Mouse (Mus musculus): ENCODE measurements around the gene Lrfn5.

DNA sequence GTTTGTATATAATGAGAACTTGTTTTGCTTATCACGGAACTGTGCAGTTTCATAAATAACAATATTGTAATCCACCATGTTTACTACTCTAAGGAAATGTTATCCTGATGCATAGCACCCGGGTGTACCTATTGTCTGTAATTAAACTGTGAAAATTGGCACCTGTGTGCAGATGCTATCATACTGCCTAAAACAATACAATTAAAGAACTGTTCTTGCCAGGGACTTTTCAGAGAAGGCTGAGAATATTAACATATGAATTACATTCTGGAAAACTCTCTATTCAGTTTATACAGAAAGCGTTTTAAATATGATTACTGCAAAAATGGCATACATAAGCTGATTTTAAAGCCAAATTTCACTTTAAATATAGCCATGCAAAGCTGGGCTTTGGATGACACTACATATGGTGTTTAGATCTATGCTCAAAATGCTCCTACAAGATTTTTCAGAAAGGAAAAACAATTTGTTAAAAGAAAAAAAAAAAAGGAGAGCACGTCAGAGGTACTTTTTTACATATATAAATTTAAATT, 284.2 kb downstream of the Lrfn5 start:
- no peak for TF ChIP-seq CTCF (IDR thresholded peaks at IDR 0.05; ENCODE audit: extremely low read depth, insufficient read depth, insufficient read length, insufficient replicate concordance)
- no peak for TF ChIP-seq POLR2A (IDR thresholded peaks at IDR 0.05; ENCODE audit: low read depth, low read length)
